Mouse (Mus musculus) lung, postnatal 10 days (tissue): Measurements from ENCODE around the gene Gdpd4.

Experiments used
- DNase-seq: peaks from one replicate; pipeline ENCODE4 v3.0.0; 2021

The Gdpd4 gene

DNA sequence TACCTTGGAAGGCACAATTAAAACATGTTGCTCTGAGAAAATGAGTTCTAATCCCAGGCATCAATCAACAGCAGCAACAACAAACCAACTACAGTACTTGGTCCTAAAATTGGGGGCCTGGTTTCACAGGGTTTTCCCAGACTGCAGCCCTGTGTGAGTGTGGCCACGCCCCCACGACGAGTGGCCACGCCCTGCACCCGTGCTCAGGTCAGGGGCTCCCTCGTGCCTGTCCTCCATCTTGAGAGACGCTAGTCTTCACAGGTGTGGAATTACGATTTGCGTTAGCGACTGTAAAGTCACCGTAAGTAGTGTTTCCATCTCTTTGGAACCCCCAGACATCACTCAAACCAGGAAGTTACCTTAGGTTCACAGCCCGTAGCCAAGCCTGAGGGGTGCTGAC, at the start of gene Gdpd4:
Gene Gdpd4 (plus strand): TSS at position 214 of the 400 bp plus-strand sequence.
- DNase-seq, result no peak

DNA sequence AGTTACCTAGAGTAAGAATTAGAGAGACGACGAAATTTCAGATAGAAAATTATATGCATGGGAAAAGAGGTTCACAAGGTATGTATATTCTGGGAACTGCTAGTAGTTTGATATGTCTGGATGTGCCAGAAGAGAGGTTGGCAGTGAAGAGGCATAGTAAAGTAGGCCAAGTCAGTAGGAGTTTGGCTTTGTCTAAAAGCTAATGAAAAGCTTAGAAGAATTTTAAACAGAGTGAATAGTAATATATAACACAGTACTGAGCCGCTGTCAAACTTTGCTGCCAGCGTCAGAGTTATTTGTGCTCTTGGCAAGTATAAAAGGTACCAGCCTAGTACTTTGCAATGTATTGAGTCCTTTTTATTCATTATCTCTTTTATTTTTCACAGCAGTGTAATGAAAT, 47.4 kb upstream of the Gdpd4 start:
- no peak for DNase-seq

DNA sequence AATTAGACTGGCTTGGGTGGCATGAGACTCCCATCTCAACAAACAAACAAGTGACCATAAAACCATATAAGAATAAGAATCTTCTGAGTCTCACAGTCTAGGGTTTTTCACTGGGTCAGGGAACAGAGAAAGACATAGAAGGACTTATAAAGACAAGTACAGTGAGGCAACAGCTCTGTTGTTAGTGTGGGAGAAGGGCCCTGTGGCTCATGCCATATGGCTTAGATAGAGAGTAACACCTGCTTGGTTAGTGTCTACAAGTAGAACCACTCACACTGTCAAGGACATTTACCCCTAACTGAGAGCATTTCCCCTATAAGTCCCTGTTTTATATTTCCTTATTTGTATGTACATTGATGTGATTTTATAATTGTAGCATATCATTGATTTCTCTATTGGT, 46.4 kb upstream of the Gdpd4 start:
- DNase-seq, result no peak

DNA sequence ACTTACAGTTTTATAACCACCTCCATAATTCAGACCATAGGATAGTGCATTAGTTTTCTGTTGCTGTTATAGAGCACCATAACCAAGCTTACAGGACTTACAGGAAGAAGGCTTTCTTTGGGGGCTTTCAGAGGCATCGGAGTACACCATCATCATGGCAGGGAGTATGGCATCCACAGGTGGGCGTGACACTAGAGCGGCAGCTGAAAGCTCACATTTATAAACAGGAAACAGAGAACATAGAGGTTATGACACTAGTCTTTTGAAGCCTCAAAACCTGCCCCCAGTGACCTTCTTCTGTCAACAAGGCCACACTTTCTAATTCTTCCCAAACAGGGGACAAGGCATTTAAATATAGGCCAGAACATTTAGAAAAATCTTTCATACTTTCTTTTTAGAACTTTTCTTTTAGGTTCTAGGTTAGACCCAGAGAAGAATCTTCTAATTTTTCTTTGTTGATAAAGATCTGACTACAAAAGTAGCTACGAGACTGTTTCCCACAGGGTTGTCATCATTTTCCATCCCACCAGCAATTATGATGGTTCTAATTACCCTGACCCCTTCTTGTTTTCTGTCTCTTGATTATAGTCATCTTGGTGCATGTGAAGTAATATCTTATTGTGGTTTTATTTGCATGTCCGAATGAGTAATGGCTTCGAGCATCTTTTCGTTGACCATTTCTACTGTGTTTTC, 41.8 kb upstream of the Gdpd4 start:
- no peak for DNase-seq

DNA sequence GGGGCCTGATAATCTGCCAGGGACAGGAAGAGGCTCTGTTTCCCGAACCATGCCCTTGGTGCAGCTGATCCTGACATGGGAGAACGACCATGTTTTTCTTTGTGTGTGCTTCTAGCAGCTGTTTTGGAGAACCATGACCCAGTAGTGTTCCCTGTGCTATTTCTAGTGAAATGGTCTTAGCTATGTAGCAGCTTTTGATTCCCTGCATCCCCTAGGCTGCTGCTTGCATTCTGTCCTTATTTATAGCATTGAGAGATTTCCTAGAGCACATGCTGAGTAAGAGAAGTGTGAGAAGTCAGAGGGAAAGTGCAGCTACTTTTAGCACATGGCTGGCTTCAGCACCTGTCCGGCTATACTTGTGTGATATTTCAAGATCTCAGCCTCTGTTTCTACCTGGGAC, 8.1 kb upstream of the Gdpd4 start:
- DNase-seq, result no peak

DNA sequence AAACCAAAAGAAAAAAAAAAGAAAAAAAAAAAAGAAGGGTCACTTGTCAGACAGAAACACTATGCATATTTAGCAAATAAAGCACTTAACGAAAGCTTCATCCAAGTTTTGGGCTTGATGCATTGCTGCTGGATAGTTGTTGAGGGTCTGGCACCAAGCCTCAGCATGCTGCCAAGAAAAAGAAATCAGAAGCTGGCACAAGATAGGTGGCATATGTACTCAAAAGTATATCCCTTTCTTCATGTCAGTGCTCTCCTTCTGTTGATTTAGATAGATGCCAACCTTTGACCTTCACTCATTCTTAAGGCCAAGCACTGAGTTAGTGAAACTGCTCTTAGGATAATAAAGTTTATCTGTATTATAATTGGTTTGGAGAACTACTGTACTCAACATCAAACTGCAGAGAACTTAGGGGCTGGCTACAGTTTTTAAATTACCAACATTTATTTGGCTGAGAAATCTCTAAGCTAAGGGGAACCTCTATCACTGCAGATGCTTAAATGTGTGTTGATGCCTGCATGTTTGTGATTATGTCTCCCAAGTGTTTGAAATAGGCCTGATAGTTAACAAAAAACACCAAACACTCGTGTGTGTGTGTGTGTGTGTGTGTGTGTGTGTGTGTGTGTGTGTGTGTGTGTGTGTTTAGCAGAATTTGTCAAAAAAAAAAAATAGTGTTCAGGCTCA, 4.8 kb upstream of the Gdpd4 start:
- peak; percentile 26 for DNase-seq

DNA sequence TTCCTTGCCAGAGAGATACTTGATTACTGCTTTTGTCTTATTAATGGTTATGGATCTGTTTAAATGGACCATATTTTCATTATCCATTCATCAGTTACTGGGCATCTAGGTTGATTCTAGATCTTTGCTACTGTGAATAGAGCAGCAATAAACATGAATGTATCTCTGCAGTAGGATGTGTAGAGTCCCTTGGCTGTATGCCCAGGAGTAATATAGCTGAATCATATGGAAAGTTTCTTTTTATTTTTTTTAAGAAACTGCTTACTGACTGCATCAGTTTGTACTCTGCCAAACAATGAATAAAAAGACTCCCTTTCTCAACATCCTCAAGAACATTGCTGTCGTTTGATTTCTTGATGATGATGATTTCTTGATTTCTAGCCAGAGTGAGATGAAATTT, 6.1 kb downstream of the Gdpd4 start:
- no peak for DNase-seq

DNA sequence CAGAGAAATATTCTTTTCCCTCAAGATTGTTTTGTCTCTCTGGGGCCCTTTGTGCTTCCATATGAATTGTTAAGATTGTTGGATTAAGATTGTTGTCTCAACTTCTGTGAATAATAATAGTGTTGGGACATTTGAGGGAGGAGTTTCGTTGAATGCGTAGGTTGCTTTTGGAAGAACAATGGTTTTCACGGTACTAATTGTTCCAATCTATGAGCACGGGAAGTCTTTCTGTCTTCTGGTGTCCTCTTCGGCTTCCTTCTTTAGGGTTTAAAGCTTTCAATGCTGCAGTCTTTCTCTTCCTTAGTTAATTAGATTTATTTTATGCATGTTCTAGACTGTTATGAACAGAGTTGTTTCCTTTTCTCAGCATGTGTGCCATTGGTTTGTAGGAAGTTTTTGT, 7.2 kb downstream of the Gdpd4 start:
- no peak for DNase-seq

DNA sequence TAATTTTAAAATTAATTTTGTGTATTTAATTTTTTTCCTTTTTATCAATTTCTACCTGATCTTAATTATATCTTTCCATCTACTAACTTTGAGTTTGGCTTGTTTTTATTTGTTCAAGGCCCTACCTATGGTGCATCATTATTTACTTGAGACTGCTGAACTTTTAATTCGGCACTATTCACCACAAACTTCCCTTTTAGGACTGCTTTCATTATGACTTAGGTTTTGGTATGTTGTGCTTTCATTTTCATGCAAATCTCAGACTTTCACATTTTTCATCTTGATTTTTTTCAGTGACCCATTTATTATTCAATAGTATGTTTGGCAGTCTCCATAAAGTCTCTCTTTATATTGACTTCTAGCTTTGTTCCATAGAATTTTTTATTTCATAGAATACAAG, 24.7 kb downstream of the Gdpd4 start:
- DNase-seq, result no peak

DNA sequence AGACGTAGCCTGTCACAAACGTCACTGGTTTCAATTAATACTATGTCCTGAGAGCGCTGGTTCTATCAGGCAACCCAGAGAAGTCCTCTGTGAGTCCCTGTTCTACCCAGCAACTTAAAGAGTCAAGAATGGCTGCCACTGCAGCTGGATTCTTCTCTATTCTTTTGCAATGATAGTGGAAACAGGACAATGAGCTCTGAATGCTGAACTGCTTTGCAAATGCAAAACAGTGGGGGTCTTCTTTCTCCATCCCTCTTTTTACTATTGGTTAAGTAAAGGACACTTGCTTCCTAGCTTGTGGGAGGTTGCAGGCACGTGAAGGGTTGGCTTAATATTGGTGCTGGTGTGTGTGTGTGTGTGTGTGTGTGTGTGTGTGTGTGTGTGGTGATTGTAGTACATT, 52.7 kb downstream of the Gdpd4 start:
- no peak for DNase-seq

DNA sequence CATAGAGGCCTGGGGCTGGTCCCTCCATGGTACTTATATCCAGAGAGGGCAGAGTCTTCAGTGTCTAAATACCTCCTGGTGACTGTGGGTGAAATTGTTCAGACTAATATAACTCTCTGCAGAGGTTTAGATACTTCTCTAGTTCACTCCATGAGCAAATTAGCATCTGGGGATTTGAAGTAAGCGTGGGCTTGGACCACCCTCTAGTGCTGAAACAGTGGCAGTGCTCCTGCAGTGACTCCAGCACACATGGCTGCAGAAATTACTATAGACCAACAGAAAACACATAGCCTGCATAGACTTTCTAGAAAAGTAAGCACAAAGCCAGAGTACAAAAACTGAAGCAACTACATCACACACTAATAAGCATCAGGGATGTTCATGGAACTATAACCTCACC, 57.7 kb downstream of the Gdpd4 start:
- DNase-seq, result peak; percentile 69

DNA sequence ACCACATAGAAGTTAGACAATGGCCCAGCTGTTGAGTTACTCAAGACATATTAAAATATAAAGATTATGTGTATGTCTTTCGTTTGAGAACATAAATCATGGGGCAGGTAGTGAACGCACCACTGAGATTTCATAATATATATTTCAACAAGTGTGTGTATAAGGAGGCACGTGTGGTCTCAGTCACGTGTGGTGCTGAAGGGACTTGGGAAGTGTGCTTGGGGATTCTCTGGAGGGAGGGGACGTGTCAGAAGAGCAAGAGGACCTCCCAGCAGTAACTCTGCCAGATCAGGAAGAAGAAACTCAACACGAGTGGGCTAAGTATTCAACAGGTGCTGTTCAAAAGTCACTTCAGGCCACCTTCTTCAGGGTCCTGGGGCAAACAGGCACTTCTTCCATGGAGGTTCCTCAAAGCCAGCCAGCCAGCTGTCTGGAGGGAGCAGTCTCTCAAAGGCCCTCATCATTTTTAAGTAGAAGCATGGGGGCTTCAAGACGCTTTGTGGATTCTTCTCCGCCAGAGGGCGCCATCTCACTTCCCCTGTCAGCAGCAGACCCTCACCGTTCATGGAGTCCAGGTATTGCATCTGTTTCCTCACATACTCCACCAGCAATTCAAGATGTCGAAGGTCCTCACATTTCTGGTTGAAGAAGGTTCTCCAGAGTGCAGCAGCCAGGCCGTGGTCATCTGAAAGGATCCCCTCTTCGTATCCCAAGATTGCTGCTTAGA, 64.5 kb downstream of the Gdpd4 start:
- DNase-seq, result peak; percentile 36

DNA sequence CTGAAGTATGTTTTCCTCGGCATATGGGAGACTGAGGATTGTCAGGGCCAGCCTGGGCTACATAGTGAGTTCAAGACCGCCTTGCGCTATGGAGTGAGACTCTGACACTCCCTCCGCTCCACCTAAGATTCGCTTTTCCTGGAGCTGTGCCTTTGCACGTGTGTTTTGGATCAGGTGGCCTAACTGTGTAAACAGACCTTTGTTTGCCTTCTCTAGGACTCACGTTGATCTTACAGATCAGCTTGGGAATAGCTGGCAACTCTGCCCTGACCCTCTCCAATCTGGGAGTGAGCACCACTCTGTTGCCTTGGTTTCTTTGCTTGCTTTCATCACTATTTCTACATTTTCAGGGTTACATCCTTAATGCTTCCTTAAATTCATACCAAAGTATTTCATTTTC, 82.9 kb downstream of the Gdpd4 start:
- DNase-seq, result peak; percentile 3

DNA sequence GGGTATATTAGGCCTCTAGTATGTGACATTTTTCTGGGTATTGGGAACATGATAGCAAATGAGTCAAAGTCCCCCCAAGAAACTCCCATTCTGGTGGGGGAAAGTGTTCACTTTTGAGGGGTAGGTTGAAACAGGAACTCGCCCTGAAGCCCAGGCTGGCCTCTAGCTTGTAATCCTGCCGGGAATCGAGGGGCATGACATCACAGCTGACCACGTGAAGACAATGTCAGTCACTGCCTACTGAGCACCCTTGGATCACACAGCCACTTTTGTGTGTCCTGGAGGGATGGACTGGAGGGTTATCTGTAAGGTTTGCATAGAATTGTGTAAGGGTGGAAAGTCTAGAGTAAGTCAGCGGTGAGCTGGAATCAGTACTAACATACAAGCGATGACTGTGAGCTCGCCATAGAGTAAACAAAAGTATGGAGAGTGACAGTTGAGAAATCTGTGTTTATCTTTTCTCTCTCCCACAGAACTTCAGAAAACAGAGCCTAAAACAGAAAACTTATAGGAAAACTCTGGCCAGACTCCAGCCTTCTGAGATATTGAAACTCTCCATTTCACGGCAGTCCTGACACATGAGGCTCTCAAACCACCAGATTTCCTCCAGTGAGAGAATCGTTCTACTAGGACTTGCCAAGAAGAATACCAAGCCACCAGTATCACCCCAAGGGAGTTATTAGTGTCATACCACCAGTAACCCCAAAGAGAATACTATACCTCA, 128.5 kb downstream of the Gdpd4 start:
- DNase-seq, result no peak

DNA sequence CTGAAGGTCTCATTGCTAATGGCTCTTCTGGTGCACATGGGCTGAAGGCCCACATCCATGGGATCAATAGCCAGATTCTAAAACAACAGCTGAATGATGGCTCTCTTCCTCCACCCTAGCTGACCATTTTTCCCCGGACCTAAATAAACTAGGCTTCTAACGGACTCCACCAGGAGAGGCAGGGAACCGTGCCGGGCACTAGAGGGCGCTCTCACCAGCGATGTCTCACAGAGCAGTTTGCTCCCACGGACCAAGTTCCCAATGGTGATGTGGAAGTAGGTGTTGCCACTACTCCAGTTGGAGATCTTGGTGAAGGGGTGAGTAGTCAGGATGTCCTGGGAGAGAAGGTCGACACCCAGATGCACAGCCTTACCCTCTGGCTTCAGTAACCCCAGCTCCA, 132.2 kb downstream of the Gdpd4 start:
- peak; percentile 65 for DNase-seq

DNA sequence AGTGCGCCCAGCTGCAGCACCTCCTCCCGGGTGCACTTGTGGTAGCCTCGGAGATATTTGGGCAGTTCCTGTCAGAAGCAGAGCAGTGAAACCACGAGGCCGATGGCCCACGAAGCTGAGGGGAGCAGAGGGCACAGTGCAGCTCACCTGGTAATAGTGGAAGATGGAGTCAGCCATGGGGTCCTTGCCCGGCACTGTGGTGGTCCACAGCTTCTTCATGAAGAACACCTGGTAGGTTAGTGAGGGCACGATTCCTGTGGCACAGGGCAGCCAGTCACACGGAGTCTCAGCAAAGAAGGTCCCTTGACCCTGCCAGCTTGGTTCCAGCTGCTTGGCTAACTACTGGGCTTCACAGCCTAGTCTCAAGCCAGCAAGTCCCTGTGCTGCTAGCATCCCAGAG, 134.7 kb downstream of the Gdpd4 start:
- DNase-seq, result no peak

DNA sequence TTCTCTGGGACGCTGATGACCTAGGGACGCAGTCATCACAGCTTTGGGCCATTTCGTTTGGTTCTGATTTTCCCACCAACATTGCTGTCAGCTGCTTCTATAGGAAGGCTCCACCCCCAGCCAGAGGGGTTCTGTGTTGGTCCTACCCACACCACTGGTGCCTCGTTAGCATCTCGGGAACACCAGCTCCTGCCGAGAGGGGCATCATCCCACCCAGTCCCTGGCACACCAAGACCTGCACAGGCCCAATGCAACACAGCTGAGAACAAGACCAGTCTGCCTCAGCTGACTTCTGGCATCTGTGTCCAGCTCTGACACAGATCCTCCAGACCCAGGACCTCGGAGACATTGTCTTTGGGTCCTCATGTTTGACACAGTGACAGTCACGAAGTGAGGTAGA, 135.2 kb downstream of the Gdpd4 start:
- no peak for DNase-seq

DNA sequence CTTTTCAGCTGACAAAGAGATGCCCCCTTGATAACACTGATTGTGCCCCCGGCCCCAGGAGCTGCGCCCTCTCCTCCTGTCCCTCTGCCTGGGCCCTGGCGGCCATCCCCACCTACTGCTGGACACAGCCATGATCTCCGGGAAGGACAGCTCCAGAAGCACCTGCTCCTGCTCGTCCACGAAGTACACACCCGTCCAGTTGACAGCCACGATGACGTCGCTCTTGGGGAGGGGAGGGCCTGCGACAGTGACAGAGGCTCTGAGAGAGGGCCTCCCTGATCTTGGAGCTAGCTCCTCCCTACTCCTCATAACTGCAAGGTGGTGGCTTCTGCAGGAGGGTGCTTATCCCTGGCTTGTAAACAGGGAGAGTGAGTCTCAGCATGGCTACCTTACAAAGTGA, 146.5 kb downstream of the Gdpd4 start:
- DNase-seq, result no peak

DNA sequence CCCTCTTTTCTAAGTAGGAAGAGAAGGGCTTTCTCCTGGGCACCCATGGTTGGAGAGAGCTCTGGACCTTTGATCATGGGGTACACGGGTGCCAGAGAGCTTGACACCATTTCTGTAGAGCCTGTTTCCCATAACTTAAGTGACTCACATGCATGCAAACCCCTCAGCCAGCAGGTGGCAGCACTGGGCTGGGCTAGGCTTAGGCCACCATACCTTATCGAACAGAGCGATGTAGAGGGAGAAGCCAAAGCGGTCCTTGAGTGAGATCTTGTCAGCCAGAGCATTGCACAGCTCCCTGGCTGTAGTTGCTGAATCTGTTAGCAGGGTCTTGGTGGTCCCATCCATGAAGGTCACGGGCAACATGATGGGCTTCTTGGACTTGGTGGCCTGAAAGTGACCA, 151.9 kb downstream of the Gdpd4 start:
- peak; percentile 89 for DNase-seq

DNA sequence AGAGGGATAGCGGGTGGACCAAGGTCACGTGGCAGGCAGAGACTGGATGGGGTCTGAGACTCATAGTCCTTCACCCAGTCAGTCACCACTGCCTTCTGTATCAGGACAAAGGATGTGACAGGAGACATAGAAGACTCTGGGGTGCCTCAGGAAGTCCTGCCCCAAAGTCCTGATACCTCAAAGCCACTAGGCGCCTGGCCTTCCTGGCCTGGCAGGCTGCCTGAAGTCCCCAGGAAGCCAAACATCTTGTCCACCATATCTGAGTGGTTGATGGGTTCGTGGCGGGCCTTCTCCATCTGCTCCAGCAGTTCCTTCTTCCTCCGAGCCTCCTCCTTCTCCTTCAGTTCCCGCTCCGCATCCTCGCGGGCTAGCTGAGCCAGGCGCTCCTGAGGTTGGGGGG, 157.7 kb downstream of the Gdpd4 start:
- no peak for DNase-seq

DNA sequence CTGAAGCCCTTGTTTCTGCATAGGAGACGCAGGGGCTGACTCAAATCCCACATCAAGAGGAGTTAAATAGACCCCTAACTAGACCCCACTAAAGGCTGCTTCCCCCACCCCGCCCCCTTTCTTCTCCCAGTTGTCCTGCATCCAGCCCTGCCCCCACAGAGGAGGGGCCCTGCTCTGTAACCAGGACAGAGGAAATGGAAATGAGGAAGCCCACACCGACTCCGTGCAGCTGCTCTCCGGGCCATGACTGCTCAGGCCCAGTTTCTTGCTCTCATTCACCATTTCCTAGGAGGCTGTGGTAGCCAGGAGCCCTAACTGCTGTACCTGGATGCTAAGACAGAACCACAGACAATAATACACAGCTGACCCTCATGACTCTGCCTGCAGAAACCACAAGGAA, 162.6 kb downstream of the Gdpd4 start:
- DNase-seq, result peak; percentile 34

DNA sequence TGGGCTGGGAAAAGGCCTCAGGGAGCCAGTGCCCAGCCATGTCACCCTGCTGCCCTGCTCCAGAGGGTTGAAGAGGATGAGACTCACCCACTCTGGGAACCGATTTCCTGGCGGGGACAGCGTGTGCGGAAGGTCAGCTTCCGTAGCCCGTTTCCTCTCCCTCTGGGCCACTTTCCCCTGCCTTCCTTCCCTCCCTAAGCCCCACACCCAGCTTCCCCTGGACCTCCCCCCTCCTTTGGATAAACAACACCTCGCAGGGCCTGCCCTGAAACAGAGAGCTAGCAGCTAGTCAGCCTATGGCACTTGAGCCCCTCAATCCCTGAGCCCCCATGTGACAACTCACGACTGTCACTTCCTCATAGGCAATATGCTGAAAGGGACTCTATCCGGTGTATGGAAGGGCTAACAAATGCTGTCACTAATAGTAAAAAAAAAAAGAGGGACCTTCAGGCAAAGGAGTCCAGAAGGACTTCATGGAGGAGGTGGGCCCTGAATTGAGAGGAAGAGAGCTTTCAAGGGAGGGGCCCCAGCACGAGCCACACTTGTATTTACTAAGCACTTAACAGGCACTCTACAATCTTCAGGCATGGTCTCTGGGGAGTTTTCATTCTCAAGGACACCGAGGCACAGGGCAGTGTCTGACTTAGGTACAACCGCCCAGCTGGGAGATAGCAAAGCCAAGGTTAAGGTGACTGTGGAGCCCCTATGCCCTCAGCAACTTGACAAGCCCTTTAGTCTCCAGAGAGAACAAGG, 165.0 kb downstream of the Gdpd4 start:
- DNase-seq, result peak; percentile 73

DNA sequence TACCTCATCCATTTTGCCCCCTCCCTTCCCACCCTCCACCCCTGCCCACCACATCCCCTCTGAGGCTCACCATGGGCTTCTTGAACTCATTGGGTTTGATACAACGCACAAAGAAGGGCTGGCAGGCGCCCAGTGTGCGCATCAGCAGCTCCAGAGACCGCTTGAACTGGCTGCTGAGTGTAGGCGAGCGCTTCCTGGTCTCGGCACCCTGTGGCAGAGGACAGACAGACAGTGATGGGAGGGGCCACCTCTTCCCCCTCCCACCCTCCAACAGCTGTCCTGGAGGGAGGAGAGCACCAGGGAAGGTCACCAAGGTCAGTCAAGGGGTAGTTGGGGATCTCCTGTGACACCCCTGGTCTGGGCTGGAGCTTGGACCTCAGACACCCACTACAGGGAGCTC, 165.6 kb downstream of the Gdpd4 start:
- peak; percentile 34 for DNase-seq
